Mouse (Mus musculus): ENCODE data around the gene Mitf.

DNA sequence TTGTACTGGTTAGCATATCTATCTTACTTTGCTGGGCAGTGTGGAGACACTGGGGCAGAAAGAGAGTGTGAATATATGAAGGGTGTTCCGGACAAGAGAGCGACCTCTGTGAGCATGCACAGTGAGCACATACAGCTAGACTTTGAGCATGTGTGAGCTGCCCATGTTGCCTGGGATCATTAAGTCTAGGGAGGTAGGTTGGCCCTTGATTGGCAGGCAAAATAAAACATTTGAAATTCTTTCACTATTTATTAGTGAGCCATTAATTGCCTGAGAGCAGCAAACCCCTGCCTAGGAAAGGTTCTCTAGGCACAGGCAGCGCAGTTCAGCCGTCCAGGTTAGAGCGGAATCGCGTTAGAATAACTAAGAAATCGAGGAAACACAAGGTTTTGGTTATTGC is 107.9 kb downstream of the Mitf start:
- no peak for TF ChIP-seq CTCF (IDR thresholded peaks at IDR 0.05; ENCODE audit: borderline replicate concordance, insufficient read depth, low read depth, low read length)
- TF ChIP-seq POLR2A (IDR thresholded peaks at IDR 0.05; ENCODE audit: borderline replicate concordance, insufficient read depth, low read length) = no peak

Data from cerebellum, adult 2 months (tissue).